Mouse (Mus musculus) adrenal gland, adult 2 months (tissue): ENCODE results near the gene Grm4. TPM values are rescaled to one million over a fixed set of nuclear protein-coding genes. Genes with fewer than 3 reads are reported as not detected.

Experiments
- DNase-seq: peaks from one replicate; pipeline ENCODE4 v3.0.0; 2021
- polyA plus RNA-seq: library from polyadenylated mRNA; depleted of rRNA; stranded (reverse); fragments of >200 nt; gene quantifications from 2 replicates; pipeline ENCODE4 v1.2.3, GENCODE M21; 2012
- total RNA-seq, 2 experiments: library from RNA; stranded (reverse); gene quantifications; 2 replicates each; pipeline ENCODE4 v1.2.3; 2021

The Grm4 gene
- total and polyA plus RNA-seq, 3 experiments = 0.08 to 9.0 (median 5.5) TPM

- no peak for DNase-seq
Measured at GRCm38 (mm10) chr17:27442538-27443113, 78.6 kb downstream of the Grm4 start.

GRCm38 (mm10) chr17:27441778-27442177 lies 79.4 kb downstream of the Grm4 start:
- no peak for DNase-seq

- DNase-seq = no peak
Measured at GRCm38 (mm10) chr17:27435799-27436198, 85.4 kb downstream of the Grm4 start.

GRCm38 (mm10) chr17:27435225-27435624 lies 86.0 kb downstream of the Grm4 start:
- DNase-seq = no peak

- no peak for DNase-seq
Measured at GRCm38 (mm10) chr17:27434066-27434465, 87.1 kb downstream of the Grm4 start.

GRCm38 (mm10) chr17:27433179-27433680 lies 88.0 kb downstream of the Grm4 start:
- no peak for DNase-seq

GRCm38 (mm10) chr17:27432145-27432650 lies 89.0 kb downstream of the Grm4 start:
- no peak for DNase-seq

GRCm38 (mm10) chr17:27431049-27431839 lies 90.0 kb downstream of the Grm4 start:
- no peak for DNase-seq

GRCm38 (mm10) chr17:27429757-27430156 lies 91.4 kb downstream of the Grm4 start:
- DNase-seq = no peak

GRCm38 (mm10) chr17:27425016-27425415 lies 96.2 kb downstream of the Grm4 start:
- no peak for DNase-seq

- no peak for DNase-seq
Measured at GRCm38 (mm10) chr17:27424356-27424755, 96.8 kb downstream of the Grm4 start.

- DNase-seq = no peak
Measured at GRCm38 (mm10) chr17:27422726-27423381, 98.3 kb downstream of the Grm4 start.

GRCm38 (mm10) chr17:27422371-27422725 lies 98.9 kb downstream of the Grm4 start:
- no peak for DNase-seq

GRCm38 (mm10) chr17:27421837-27422236 lies 99.4 kb downstream of the Grm4 start:
- no peak for DNase-seq

- DNase-seq = no peak
Measured at GRCm38 (mm10) chr17:27409006-27409405, 112.2 kb downstream of the Grm4 start.

GRCm38 (mm10) chr17:27408531-27408930 lies 112.7 kb downstream of the Grm4 start:
- no peak for DNase-seq

- peak; percentile 80 for DNase-seq
Measured at GRCm38 (mm10) chr17:27406956-27407355, 114.2 kb downstream of the Grm4 start.

- DNase-seq = no peak
Measured at GRCm38 (mm10) chr17:27405376-27406024, 115.7 kb downstream of the Grm4 start.

GRCm38 (mm10) chr17:27401200-27401599 lies 120.0 kb downstream of the Grm4 start:
- no peak for DNase-seq

GRCm38 (mm10) chr17:27393931-27394330 lies 127.3 kb downstream of the Grm4 start:
- DNase-seq = peak; percentile 72

GRCm38 (mm10) chr17:27393432-27393831 lies 127.8 kb downstream of the Grm4 start:
- no peak for DNase-seq

GRCm38 (mm10) chr17:27392918-27393317 lies 128.3 kb downstream of the Grm4 start:
- no peak for DNase-seq
